Mouse (Mus musculus) cerebellum, adult 11 months (tissue): ENCODE measurements around the gene Tnik.
A peak's percentile ranks its signal among the peaks of the same experiment; 100 is the strongest.

Source experiments
- DNase-seq: peaks from one replicate; pipeline ENCODE4 v3.0.0; 2022

The Tnik gene

GRCm38 (mm10) chr3:28265183-28265582 is 2.2 kb downstream of the Tnik start:
- peak; percentile 31 for DNase-seq

DNA sequence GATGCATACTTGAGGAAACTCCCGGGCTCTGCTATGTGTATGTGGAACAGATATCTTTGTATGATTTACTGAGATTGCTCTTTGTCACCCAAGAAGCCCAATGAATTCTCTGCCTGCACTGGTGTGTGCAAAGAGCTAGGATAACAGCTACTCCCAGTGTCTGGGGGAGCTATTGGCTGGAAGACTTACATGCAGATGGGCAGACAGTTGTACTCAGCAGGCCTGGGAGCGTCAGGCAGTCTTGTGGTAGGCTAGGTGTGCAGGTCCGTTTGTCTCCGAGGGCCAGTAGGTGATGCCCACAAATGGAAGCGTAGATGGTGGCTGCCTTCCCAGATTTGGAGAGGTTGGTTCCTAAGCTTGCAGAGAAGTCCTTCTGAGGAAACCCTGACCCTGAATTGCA is 2.6 kb downstream of the Tnik start:
- DNase-seq = peak; percentile 65

DNA sequence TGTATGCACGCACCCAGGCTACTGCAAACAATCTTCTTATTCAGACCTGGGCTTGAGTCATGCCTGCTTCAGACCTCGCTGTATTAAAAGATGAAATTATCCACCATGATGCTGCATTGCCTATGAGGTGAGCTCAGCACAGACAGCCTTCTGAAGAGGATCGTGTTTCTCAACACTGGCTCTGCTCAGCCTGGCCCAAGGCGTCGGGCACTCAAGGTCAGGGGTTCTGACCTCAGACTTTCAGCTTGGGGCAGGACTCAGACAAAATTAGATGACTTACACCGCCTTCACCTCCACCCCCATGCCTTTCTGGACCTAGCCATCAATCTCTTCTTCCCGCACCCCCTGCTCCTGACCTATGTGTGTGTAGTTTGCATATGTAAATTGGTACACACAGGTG is 4.2 kb downstream of the Tnik start:
- DNase-seq = no peak

DNA sequence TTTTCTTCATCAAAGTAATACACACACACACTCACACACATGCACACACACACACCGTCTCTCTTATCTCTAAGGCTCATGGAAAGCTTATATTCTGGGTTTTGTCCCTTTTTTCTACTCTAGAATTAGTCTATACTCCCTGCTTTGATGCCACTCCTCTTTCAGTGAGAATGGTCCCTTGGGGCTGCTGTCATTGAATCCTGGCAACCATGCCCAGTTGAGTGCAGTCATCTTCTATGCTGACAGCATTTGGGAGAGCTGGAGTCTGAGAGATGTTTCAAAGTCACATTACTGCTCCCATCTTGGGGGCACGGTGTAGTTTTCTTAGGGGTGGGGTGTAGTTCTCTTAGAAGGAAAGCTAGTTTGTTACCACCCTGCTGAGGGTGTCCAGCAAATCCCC is 6.7 kb downstream of the Tnik start:
- DNase-seq = no peak

DNA sequence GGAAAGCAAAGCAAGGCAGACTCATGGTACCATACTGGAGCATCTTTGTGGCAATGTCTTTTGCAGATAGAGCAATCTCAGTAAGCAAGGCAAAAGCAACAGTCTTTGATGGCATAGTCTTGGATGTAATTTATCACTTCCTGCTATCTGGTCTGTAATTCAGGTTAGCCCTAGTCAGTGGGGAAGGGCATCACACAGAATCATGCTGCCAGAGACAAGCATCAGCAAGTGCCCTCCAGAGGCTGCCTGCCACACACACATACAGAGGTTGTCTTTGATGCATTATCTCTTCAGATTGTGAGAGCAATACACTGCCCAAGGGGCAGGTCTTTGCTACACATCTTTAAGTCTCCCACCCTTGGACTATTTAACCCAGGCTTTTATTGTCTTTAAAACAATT is 8.9 kb downstream of the Tnik start:
- no peak for DNase-seq

- DNase-seq = no peak
Measured at GRCm38 (mm10) chr3:28274763-28275162, 11.7 kb downstream of the Tnik start.

- DNase-seq = no peak
Measured at GRCm38 (mm10) chr3:28289693-28290092, 26.7 kb downstream of the Tnik start.

DNA sequence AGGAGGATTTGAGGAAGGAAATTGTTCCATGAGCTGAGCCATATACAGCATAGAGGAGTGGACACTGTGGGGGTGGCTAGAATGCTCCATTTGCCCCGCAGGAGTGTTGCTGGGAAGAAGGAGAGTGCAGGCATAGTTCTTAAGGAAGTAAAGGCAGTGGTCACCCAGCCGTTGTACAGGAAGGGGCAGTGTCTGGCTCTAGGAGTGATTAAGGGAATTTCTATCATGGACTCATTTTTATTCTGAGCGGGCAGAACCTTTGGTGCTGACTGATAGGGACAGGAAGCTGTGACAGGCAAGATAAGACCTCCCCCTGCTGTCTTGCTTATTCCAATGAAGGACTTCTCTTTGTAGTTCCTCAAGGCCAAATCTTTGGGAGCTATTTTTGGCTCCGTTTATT is 38.4 kb downstream of the Tnik start:
- no peak for DNase-seq

GRCm38 (mm10) chr3:28303915-28304314 is 40.9 kb downstream of the Tnik start:
- DNase-seq = no peak

- DNase-seq = no peak
Measured at GRCm38 (mm10) chr3:28306852-28307251, 43.8 kb downstream of the Tnik start.

GRCm38 (mm10) chr3:28314438-28314837 is 51.4 kb downstream of the Tnik start:
- DNase-seq = no peak

GRCm38 (mm10) chr3:28317339-28317738 is 54.3 kb downstream of the Tnik start:
- no peak for DNase-seq

GRCm38 (mm10) chr3:28321635-28322034 is 58.6 kb downstream of the Tnik start:
- no peak for DNase-seq

DNA sequence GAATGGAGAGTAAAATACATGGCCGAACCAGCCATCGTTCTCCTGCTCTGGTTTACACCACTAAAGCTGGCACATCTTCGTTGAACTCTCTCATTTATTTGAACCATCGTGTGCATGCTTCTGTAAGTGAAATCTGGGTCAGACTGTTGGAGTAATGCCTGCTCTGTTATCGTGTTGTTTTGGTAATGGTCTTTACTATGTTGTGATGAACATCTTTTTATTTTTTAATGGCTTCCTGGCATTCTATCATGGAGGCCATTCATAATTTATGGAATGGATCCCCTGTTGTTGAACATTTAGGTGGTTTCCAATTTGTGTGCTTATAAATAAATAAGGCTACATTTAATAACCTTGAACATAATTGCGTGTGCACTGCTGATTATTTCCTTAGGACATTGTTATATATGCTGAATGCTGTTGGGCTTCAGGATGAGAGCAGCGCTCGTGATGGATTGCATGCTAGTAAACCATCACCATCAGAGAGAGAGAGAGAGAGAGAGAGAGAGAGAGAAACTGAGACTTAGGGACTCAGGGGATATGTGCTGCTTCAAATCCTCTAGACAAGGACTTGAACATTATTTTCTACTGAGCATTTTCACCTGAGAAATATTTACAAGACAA is 62.7 kb downstream of the Tnik start:
- DNase-seq = no peak

GRCm38 (mm10) chr3:28332316-28332715 is 69.3 kb downstream of the Tnik start:
- no peak for DNase-seq

GRCm38 (mm10) chr3:28333869-28334268 is 70.9 kb downstream of the Tnik start:
- DNase-seq = no peak

GRCm38 (mm10) chr3:28334547-28334946 is 71.5 kb downstream of the Tnik start:
- DNase-seq = no peak

GRCm38 (mm10) chr3:28340071-28340470 is 77.1 kb downstream of the Tnik start:
- DNase-seq = no peak

- DNase-seq = no peak
Measured at GRCm38 (mm10) chr3:28343204-28343603, 80.2 kb downstream of the Tnik start.

GRCm38 (mm10) chr3:28343661-28344060 is 80.6 kb downstream of the Tnik start:
- no peak for DNase-seq

DNA sequence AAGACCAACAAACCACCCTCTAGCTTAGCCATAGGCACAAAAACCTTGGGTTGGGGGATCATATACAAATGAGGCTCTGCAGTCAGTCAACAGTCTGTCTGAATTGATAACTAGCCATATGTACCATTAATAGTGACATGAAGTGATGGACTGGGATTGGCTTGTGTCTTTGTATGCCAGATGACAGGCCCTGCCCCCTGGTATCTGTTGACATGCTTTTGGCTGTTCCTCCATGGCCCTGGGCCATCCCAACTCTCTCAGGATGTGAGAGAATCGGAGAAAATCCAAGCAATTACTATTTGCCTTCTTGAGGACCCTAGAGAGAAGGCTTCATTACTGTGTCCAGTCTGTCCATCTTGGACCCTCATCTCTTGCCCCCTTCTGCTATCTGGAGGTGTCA is 82.4 kb downstream of the Tnik start:
- no peak for DNase-seq

GRCm38 (mm10) chr3:28345961-28346360 is 82.9 kb downstream of the Tnik start:
- no peak for DNase-seq

GRCm38 (mm10) chr3:28346476-28346875 is 83.5 kb downstream of the Tnik start:
- no peak for DNase-seq

DNA sequence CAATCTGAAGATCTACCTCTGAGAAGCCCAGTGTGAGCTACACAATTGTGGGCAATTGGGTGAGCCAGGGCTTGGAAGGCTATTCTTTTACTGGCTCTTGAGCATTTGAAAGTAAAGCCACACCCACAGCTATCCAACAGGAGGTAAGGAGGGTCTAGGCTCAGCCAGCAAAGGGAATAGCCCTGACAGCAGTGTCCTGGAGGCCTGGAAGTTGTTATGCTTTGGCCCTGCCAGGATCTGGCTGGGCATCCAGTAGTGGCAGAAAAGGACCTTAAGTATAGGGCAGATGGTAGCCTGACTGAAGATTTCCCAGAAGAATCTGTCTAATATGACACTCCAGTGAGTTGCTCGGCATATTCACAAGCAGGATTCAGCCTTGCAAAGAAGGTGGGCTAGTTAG is 85.7 kb downstream of the Tnik start:
- no peak for DNase-seq

GRCm38 (mm10) chr3:28350147-28350801 is 87.3 kb downstream of the Tnik start:
- DNase-seq = no peak
